Mouse (Mus musculus) small intestine, adult 2 months (tissue): ENCODE measurements around the gene Gm20605.

Source experiments
- CTCF ChIP-seq: fragments of 200-500 bp; IDR thresholded peaks from 2 replicates; pipeline ENCODE4 v1.5.1; 2012; ENCODE audit warnings: low read depth, mild to moderate bottlenecking, control low read depth, inconsistent platforms, low read length, moderate library complexity, mixed read lengths; ENCODE audit not compliant: insufficient replicate concordance, insufficient read length; ENCODE audit errors: extremely low read depth
- POLR2A ChIP-seq: fragments of 200-500 bp; IDR thresholded peaks from 2 replicates; pipeline ENCODE4 v1.6.1; 2012; ENCODE audit warnings: low read depth, mild to moderate bottlenecking, control low read depth, inconsistent platforms, low read length, moderate library complexity

DNA sequence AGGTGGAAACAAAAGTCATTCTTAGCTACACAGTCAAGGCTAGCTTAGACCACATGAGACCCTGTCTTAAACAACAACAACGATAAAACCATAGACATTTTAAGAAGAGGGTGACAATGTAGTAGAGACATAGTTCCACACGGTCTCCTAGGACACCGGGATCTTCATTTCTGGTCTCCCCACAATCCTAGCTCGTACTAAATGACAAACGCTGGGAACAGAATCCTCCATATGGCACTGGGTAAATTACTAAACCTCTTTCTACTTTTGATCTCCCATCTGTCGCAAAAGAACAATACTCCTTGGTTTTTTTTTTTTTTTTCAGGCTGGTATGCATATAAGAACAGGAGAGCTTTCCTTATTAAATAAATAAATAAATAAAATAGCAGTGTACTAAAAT lies 53.6 kb downstream of the Gm20605 start:
- TF ChIP-seq POLR2A, result no peak
- TF ChIP-seq CTCF, result no peak
